Mouse (Mus musculus) lung, adult 10 weeks (tissue): ENCODE measurements around the gene Cfap54. TPM values are rescaled to one million over a fixed set of nuclear protein-coding genes. Genes with fewer than 3 reads are reported as not detected.

Experiments
- polyA plus RNA-seq: library from polyadenylated mRNA; stranded (reverse); fragments of 350-450 nt; fragmentation: Illumina TruSeq; extraction: RNeasy Lipid Tissue Mini Kit (QIAGEN cat#74804); gene quantifications from one replicate; pipeline ENCODE4 v1.2.3, GENCODE M21; 2014; ENCODE audit warnings: low read depth, low replicate concordance; ENCODE audit not compliant: insufficient read depth

Gene Cfap54
- 1.4 TPM for polyA plus RNA-seq

DNA sequence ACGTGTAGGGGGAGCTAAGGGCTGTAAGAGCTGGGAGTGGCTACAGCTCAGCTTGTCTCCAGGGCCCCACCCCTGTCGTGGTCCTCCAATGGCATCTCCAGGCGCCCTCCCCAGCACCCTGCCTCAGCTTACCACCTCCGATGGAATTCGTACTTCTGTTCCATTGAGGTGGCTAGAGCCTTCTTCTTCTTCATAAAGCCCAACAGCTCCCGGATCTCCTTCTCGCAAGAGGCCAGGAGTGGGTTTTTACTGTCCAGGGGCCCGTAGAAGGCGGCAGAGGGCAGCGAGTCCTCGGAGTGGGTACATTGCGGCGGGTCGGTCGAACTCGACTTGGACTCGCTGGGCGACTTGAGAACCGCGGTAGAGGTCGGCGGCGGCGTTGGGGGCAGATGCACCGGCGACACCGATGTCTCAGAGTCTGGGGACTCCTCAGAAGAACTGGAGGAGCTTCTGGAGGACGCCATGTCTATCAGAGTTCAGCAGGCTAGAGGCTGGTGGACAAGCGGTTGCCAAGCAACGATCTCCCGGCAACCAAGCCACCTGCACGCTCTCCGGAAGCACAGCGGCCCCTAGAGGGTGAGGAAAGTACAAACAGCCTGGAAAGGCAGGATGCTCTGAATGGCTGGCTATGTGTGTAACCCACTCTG lies at the start of gene Cfap54:
TSS of gene Cfap54 (minus strand) at position 486 of the 647 bp plus-strand sequence.

Other genes starting within 250 kb of the Cfap54 start
- gene Cdk17, start 79.3 kb upstream of the Cfap54 start, polyA plus RNA-seq = 15.5 TPM
- 35.3 TPM for gene Elk3, start 229.5 kb upstream of the Cfap54 start, polyA plus RNA-seq